Mouse (Mus musculus): Measurements from ENCODE around the gene Dlg5. TPM values are rescaled to one million over a fixed set of nuclear protein-coding genes. Genes with fewer than 3 reads are reported as not detected.

Gene Dlg5
- polyA plus RNA-seq, 2 experiments, result 42.6 to 83.5 TPM

DNA sequence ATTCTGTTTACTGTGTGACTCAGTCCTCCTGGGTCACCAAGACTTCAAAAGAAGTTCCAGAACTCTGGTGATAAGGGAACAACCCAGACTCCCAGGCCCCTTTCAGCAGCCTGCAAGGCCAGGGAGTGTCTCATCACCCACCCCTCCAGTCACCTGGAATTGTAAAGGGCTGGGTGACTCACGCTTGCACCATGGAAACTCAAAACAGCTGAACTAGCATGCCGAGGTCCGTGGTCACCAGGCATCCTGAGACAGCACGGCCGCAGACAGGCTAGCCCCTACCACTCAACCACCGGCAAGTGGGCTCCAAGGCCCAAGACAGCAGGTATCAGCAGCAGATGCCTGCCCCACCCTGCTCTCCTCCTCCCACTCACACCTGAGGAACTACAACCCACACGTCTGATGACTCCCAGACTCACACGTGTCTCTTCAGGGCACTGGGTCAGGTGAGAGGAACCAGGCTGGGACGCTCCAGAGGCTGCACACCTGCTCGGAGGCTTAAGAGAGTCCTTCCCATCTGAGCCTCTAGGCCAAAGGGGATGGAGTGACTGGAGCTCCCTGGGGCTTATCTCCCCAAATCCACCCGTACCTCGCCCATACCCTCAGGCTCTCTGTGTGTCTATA is 38.9 kb downstream of the Dlg5 start:
- TF ChIP-seq POLR2A (IDR thresholded peaks at IDR 0.05; ENCODE audit: borderline replicate concordance, extremely low read depth, insufficient read depth, insufficient read length), result no peak
- no peaks in the 10 kb centered on the region for H3K27me3 ChIP-seq (ENCODE audit: control insufficient read depth, insufficient read depth, low read length)
- H3K4me3 ChIP-seq (replicated peaks; ENCODE audit: low read length), result no peak overlapping the region
- no peaks in the 10 kb centered on the region for H3K9me3 ChIP-seq (ENCODE audit: control insufficient read depth, low read length)
- ATAC-seq (ENCODE audit: low FRiP score, low read depth), result no peak
- no peak overlapping the region for H3K9ac ChIP-seq (ENCODE audit: low read depth, low read length, severe bottlenecking)
- DNase-seq (ENCODE audit: low spot score), result no peak
- 38% methylated on average over 12 of the region's 12 CpGs for WGBS
- H3K36me3 ChIP-seq (ENCODE audit: control insufficient read depth, insufficient read depth, low read length), result peaks cover 6% of the 10 kb centered on the region; the same call in 1 of the 2 replicates
- H3K4me2 ChIP-seq (replicated peaks; ENCODE audit: low read depth, low read length, severe bottlenecking), result no peak overlapping the region
- H3K4me1 ChIP-seq (ENCODE audit: control insufficient read depth, insufficient read depth, low read length), result peaks cover 35% of the 10 kb centered on the region
- H3K27ac ChIP-seq (replicated peaks; ENCODE audit: low read depth, low read length), result no peak overlapping the region

DNA sequence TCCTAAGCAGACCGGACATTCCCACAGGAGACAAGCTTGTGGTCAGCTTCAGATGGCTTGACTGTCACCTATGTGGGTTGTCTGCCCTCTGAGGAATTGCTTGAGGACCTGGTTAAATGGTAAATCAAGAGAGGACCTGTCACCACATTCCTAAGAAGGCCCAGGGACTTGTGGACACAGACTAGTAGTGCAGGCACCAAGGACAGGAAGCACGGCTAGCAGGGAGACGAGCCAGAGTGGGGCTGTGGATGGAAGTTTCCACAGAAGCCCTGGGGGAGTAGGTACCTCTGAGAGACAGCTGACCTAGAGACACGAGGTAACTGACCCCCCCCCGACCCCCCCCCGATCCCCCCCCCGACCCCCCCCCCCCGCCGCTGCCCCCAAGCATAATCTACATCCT is 39.4 kb downstream of the Dlg5 start:
- no peak for TF ChIP-seq POLR2A (IDR thresholded peaks at IDR 0.05; ENCODE audit: borderline replicate concordance, extremely low read depth, insufficient read depth, insufficient read length)
- WGBS, result 24% methylated on average over 7 of the region's 9 CpGs
- H3K9me3 ChIP-seq (ENCODE audit: control insufficient read depth, low read length), result no peaks in the 10 kb centered on the region
- H3K27me3 ChIP-seq (ENCODE audit: control insufficient read depth, insufficient read depth, low read length), result no peaks in the 10 kb centered on the region
- no peak overlapping the region for H3K27ac ChIP-seq (replicated peaks; ENCODE audit: low read depth, low read length)
- H3K4me3 ChIP-seq (replicated peaks; ENCODE audit: low read length), result no peak overlapping the region
- H3K36me3 ChIP-seq (ENCODE audit: control insufficient read depth, insufficient read depth, low read length), result peaks cover 10% of the 10 kb centered on the region
- no peak overlapping the region for H3K9ac ChIP-seq (ENCODE audit: low read depth, low read length, severe bottlenecking)
- no peak overlapping the region for H3K4me2 ChIP-seq (replicated peaks; ENCODE audit: low read depth, low read length, severe bottlenecking)
- DNase-seq (ENCODE audit: low spot score) (no peak), ATAC-seq (ENCODE audit: low FRiP score, low read depth) (no peak)
- peaks cover 32% of the 10 kb centered on the region for H3K4me1 ChIP-seq (ENCODE audit: control insufficient read depth, insufficient read depth, low read length)

DNA sequence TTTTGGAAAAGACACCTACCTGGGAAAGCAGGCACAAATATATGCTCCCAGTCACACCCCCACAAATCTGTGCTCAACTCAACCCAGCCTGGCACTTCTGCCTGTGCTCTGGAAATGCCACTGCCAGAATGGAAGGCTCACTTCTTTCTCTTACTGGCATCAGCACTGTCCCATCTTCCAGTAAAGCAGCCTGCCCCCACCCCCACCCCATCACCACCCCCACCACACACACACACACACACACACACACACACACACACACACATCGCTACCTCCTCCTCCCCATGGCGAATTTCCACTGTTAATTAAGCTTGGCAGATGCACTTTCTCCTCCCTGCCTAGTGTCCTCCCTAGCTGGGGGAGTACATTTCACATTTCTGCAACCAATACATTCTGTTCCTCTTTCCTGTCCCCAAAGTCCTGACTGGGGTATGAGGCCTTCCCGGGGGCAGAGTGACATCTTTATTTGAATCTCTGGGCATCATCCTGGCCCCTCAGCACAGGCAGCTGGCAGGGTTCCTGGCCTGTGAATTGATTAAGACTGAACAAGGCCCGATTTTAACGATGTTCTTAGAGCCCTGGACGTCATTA is 40.3 kb downstream of the Dlg5 start:
- Histone ChIP-seq H3K27me3 (ENCODE audit: control insufficient read depth, insufficient read depth, low read length) (no peaks in the 10 kb centered on the region), H3K9me3 (ENCODE audit: control insufficient read depth, low read length) (no peaks in the 10 kb centered on the region), H3K4me2 (replicated peaks; ENCODE audit: low read depth, low read length, severe bottlenecking) (no peak overlapping the region), H3K4me1 (ENCODE audit: control insufficient read depth, insufficient read depth, low read length) (peaks cover 32% of the 10 kb centered on the region), H3K9ac (ENCODE audit: low read depth, low read length, severe bottlenecking) (no peak overlapping the region), H3K4me3 (replicated peaks; ENCODE audit: low read length) (no peak overlapping the region), H3K27ac (replicated peaks; ENCODE audit: low read depth, low read length) (no peak overlapping the region), H3K36me3 (ENCODE audit: control insufficient read depth, insufficient read depth, low read length) (peaks cover 11% of the 10 kb centered on the region)
- DNase-seq (ENCODE audit: low spot score) (no peak), ATAC-seq (ENCODE audit: low FRiP score, low read depth) (no peak)
- TF ChIP-seq POLR2A (IDR thresholded peaks at IDR 0.05; ENCODE audit: borderline replicate concordance, extremely low read depth, insufficient read depth, insufficient read length), result no peak
- WGBS, result 29% methylated on average over 6 of the region's 6 CpGs

DNA sequence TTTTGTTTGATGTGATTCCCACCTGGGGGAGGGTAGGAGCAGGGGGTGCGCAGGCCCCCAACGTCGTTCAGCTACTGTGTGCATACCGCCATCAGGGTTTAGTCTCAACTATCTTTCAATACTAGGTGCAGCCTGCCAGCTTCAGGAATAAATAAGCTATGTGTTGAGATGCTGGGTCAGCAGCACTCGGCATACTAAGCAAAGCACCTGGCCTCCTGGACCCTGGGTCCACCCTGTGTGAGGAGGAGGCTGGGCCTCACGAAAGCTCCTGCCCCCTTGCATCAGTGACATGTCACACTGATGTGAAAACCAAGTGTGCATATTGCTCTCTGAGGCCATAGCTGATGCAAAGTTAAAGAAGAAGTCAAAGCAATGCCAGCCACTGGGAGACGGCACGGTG is 42.5 kb downstream of the Dlg5 start:
- 88% methylated on average over 8 of the region's 8 CpGs for WGBS

DNA sequence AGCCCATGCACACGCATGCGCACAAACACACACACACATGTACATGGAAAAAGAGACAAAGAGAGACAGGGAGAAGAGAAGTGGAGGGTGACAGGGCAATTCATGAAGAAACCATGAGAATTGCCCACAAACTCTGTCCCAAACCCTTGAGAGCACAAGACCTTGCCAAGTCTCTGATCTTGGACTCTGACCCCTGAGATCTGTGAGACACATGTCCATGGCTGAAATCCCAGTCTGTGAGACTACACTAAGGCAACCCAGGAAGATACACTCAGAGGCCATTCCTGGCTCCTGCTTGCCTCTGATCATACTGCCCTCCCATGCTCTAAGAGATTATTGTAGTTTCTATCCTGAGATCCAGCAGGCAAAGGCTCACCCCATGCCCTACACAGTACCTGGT is 44.9 kb downstream of the Dlg5 start:
- H3K36me3 ChIP-seq (ENCODE audit: control insufficient read depth, insufficient read depth, low read length), result peaks cover 28% of the 10 kb centered on the region
- no peak overlapping the region for H3K4me2 ChIP-seq (replicated peaks; ENCODE audit: low read depth, low read length, severe bottlenecking)
- no peak overlapping the region for H3K4me3 ChIP-seq (replicated peaks; ENCODE audit: low read length)
- WGBS, result 100% methylated on average over 2 of the region's 2 CpGs
- DNase-seq (ENCODE audit: low spot score) (no peak), ATAC-seq (ENCODE audit: low FRiP score, low read depth) (no peak)
- no peak overlapping the region for H3K9ac ChIP-seq (ENCODE audit: low read depth, low read length, severe bottlenecking)
- no peak overlapping the region for H3K27ac ChIP-seq (replicated peaks; ENCODE audit: low read depth, low read length)
- no peak for TF ChIP-seq POLR2A (IDR thresholded peaks at IDR 0.05; ENCODE audit: borderline replicate concordance, extremely low read depth, insufficient read depth, insufficient read length)
- H3K27me3 ChIP-seq (ENCODE audit: control insufficient read depth, insufficient read depth, low read length), result no peaks in the 10 kb centered on the region
- peaks cover 8% of the 10 kb centered on the region for H3K4me1 ChIP-seq (ENCODE audit: control insufficient read depth, insufficient read depth, low read length)
- H3K9me3 ChIP-seq (ENCODE audit: control insufficient read depth, low read length), result no peaks in the 10 kb centered on the region

More for the DNA sequence above, 42.5 kb downstream of the Dlg5 start:
- Histone ChIP-seq H3K27me3 (ENCODE audit: control insufficient read depth, insufficient read depth, low read length) (no peaks in the 10 kb centered on the region), H3K27ac (replicated peaks; ENCODE audit: low read depth, low read length) (no peak overlapping the region), H3K9me3 (ENCODE audit: control insufficient read depth, low read length) (no peaks in the 10 kb centered on the region), H3K9ac (ENCODE audit: low read depth, low read length, severe bottlenecking) (no peak overlapping the region), H3K36me3 (ENCODE audit: control insufficient read depth, insufficient read depth, low read length) (peaks cover 21% of the 10 kb centered on the region), H3K4me1 (ENCODE audit: control insufficient read depth, insufficient read depth, low read length) (peaks cover 23% of the 10 kb centered on the region), H3K4me3 (replicated peaks; ENCODE audit: low read length) (no peak overlapping the region), H3K4me2 (replicated peaks; ENCODE audit: low read depth, low read length, severe bottlenecking) (no peak overlapping the region)
- no peak for TF ChIP-seq POLR2A (IDR thresholded peaks at IDR 0.05; ENCODE audit: borderline replicate concordance, extremely low read depth, insufficient read depth, insufficient read length)
- ATAC-seq (ENCODE audit: low FRiP score, low read depth) (no peak), DNase-seq (ENCODE audit: low spot score) (no peak)

Data from limb, embryonic 14.5 days (tissue).